Mouse (Mus musculus): ENCODE results near the gene Por. TPM values are rescaled to one million over a fixed set of nuclear protein-coding genes. Genes with fewer than 3 reads are reported as not detected.

Gene Por
- polyA plus RNA-seq (2015; fragmentation: Nextera tagmentation; extraction: Ambion mirVana) = 130 and 135 TPM in 2 replicates

DNA sequence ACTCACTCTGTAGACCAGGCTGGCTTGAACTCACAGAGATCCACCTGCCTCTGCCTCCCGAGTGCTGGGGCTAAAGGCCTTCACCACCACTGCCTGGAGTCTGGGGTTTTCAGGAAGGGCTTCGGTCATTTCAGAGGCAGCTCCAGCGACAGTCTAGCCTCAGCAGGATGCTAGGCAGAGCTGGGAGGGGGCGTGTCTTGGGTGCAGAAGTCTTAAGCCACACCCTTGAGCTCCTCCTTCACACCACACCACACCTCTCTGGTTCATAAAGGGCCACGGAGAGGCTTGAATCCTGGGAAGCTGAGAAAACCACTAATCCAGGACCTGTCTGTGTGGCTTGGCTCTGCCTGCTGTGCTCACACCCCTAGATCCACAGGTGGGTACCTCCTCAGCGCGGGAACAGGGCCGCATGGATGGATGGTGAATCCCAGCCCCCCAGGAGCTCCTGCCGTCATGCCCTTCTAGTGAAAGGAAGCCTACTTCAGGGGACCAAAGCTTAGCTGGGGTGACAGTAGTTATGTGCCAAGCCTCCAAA lies at the start of gene Por:
Gene Por (plus strand): TSS at position 293 of the 535 bp plus-strand sequence.
- H3K27ac ChIP-seq (ENCODE audit: low read length) = no peak within 1 kb of the TSS
- H3K9ac ChIP-seq (replicated peaks; ENCODE audit: low read depth) = no peak within 1 kb of the TSS

DNA sequence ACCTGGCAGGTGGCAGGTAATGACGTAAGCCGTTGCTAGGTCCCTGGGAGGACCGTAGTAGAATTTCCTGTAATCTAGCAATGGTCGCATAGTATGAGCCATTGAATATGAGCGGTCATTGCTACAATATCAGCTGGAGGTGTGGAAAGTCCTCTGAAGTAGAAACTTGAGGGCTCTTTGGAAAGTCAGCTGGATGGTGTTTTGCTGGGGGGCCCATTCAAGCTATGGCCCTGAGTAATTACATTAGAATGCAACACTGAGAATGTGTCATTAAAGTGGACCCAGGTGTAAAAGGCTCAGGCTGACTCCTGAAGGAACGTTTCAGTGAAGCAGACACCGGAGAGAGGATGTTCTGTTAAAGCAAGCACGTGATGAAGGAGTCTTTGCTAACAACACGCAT lies 49.3 kb upstream of the Por start:
- Histone ChIP-seq H3K27ac (ENCODE audit: low read length) (no peak overlapping the region), H3K9ac (replicated peaks; ENCODE audit: low read depth) (no peak overlapping the region), H3K4me2 (replicated peaks; ENCODE audit: low read depth, low read length) (no peak overlapping the region), H3K36me3 (ENCODE audit: insufficient read depth, low read length) (no peaks in the 10 kb centered on the region), H3K9me3 (ENCODE audit: low read length) (no peaks in the 10 kb centered on the region), H3K27me3 (replicated peaks; ENCODE audit: insufficient read depth, low read length) (no peaks in the 10 kb centered on the region), H3K4me1 (ENCODE audit: insufficient read depth, low read depth, low read length) (no peaks in the 10 kb centered on the region), H3K4me3 (ENCODE audit: low read depth, low read length) (no peak overlapping the region)
- TF ChIP-seq CTCF (IDR thresholded peaks at IDR 0.05) = no peak
- TF ChIP-seq EP300 (IDR thresholded peaks at IDR 0.05) = peak; percentile 54
- ATAC-seq = no peak
- 83% methylated on average over 9 of the region's 9 CpGs for WGBS
- no peak for DNase-seq (ENCODE audit: low spot score)

More for the DNA sequence above, at the start of gene Por:
- no peak for TF ChIP-seq EP300 (IDR thresholded peaks at IDR 0.05)
- TF ChIP-seq CTCF (IDR thresholded peaks at IDR 0.05) = no peak
- no peak within 1 kb of the TSS for H3K4me3 ChIP-seq (ENCODE audit: low read depth, low read length)
- 26% methylated on average over 9 of the region's 9 CpGs for WGBS
- no peaks in the 10 kb centered on the region for H3K4me1 ChIP-seq (ENCODE audit: insufficient read depth, low read depth, low read length)
- no peaks in the 10 kb centered on the region for H3K36me3 ChIP-seq (ENCODE audit: insufficient read depth, low read length)
- H3K4me2 ChIP-seq (replicated peaks; ENCODE audit: low read depth, low read length) = no peak within 1 kb of the TSS
- H3K9me3 ChIP-seq (ENCODE audit: low read length) = no peaks in the 10 kb centered on the region
- H3K27me3 ChIP-seq (replicated peaks; ENCODE audit: insufficient read depth, low read length) = no peaks in the 10 kb centered on the region
- peak; percentile 48 for ATAC-seq
- peak; percentile 84 for DNase-seq (ENCODE audit: low spot score)

DNA sequence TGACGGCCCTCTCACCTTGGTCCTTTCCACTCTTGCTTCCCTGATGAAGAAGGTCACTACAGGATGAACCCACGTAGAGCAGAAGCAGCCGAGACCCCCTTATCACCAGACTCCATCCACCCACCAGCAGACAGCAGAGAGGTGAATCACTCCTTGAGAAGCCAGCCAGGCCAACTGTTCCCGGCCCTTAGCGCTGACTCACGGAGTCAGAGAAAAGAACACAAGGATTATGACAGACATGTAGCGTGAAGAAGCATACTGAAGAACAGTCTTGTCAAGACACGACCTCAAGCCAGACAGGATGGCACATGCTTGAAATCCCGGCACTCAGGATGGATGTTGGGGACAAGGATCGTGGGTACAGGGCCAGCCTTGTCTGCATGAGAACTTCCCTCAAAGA lies 48.1 kb upstream of the Por start:
- Histone ChIP-seq H3K9ac (replicated peaks; ENCODE audit: low read depth) (no peak overlapping the region), H3K4me1 (ENCODE audit: insufficient read depth, low read depth, low read length) (no peaks in the 10 kb centered on the region), H3K27ac (ENCODE audit: low read length) (no peak overlapping the region), H3K4me3 (ENCODE audit: low read depth, low read length) (no peak overlapping the region), H3K9me3 (ENCODE audit: low read length) (no peaks in the 10 kb centered on the region), H3K27me3 (replicated peaks; ENCODE audit: insufficient read depth, low read length) (no peaks in the 10 kb centered on the region), H3K36me3 (ENCODE audit: insufficient read depth, low read length) (no peaks in the 10 kb centered on the region), H3K4me2 (replicated peaks; ENCODE audit: low read depth, low read length) (no peak overlapping the region)
- no peak for TF ChIP-seq CTCF (IDR thresholded peaks at IDR 0.05)
- TF ChIP-seq EP300 (IDR thresholded peaks at IDR 0.05) = no peak; the same call in 1 of the 2 replicates
- 70% methylated on average over 10 of the region's 10 CpGs for WGBS
- ATAC-seq (peak; percentile 37; the same call in 1 of the 2 replicates), DNase-seq (ENCODE audit: low spot score) (no peak)

DNA sequence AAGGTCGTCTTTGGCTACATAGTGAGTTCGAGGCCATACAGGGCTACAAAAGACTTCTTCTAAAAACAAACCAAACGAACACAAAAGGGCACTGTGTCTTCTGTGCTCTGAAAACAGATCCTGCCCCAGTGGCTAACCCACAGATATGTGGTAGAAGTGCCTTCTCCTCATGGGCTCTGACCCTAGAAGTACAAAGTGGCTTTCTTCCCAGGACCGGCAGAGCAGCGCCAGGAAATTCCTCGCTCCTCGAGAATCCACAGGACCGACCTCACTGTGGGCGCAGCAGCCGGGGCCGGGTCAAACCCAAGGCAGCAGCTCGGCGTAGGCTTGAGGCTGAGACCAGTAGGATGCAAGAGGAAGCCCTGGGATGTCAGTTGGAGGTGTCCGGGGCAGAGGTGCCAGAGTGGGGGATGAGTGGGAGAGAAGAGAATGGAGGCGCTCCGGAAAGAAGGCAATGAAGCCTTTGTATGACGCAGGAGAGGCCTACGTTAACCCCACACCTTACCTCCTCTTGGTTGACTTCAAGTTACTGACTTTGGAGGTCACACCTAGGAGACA lies 46.7 kb upstream of the Por start:
- 70% methylated on average over 18 of the region's 18 CpGs for WGBS
- peak; percentile 54 for ATAC-seq
- Histone ChIP-seq H3K4me1 (ENCODE audit: insufficient read depth, low read depth, low read length) (no peaks in the 10 kb centered on the region), H3K9ac (replicated peaks; ENCODE audit: low read depth) (no peak overlapping the region), H3K27ac (ENCODE audit: low read length) (no peak overlapping the region), H3K4me2 (replicated peaks; ENCODE audit: low read depth, low read length) (no peak overlapping the region), H3K9me3 (ENCODE audit: low read length) (no peaks in the 10 kb centered on the region), H3K4me3 (ENCODE audit: low read depth, low read length) (no peak overlapping the region), H3K27me3 (replicated peaks; ENCODE audit: insufficient read depth, low read length) (no peaks in the 10 kb centered on the region), H3K36me3 (ENCODE audit: insufficient read depth, low read length) (no peaks in the 10 kb centered on the region)
- no peak for TF ChIP-seq CTCF (IDR thresholded peaks at IDR 0.05)
- TF ChIP-seq EP300 (IDR thresholded peaks at IDR 0.05) = no peak
- no peak for DNase-seq (ENCODE audit: low spot score)

DNA sequence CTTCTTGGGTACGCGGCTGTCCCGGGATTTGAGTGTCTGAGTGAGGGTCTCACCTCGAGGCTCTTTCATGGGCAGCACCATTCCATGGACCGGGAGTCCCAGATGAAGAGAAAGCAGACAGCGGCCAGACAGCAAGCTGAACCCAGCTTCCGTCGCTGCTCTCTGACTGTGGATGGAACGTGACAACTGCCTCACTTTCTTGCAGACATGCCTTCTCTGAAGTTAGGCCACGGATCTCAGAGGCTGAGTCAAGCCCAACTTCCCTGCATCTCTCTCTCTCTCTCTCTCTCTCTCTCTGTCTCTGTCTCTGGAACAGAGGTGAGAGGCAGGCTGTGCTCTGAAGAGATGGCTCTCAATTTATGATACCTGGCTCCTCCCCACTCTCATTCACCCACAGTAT lies 40.9 kb upstream of the Por start:
- Histone ChIP-seq H3K4me1 (ENCODE audit: insufficient read depth, low read depth, low read length) (peaks cover 5% of the 10 kb centered on the region; the same call in 1 of the 2 replicates), H3K4me2 (replicated peaks; ENCODE audit: low read depth, low read length) (0 out of 2 replicates have a peak overlapping the region, but pooled peaks have one; percentile 5), H3K9me3 (ENCODE audit: low read length) (no peaks in the 10 kb centered on the region), H3K4me3 (ENCODE audit: low read depth, low read length) (no peak overlapping the region), H3K36me3 (ENCODE audit: insufficient read depth, low read length) (no peaks in the 10 kb centered on the region), H3K27ac (ENCODE audit: low read length) (no peak overlapping the region), H3K27me3 (replicated peaks; ENCODE audit: insufficient read depth, low read length) (no peaks in the 10 kb centered on the region), H3K9ac (replicated peaks; ENCODE audit: low read depth) (no peak overlapping the region)
- DNase-seq (ENCODE audit: low spot score) (no peak), ATAC-seq (no peak)
- TF ChIP-seq EP300 (IDR thresholded peaks at IDR 0.05) (no peak), CTCF (IDR thresholded peaks at IDR 0.05) (no peak)
- WGBS = 42% methylated on average over 10 of the region's 10 CpGs

DNA sequence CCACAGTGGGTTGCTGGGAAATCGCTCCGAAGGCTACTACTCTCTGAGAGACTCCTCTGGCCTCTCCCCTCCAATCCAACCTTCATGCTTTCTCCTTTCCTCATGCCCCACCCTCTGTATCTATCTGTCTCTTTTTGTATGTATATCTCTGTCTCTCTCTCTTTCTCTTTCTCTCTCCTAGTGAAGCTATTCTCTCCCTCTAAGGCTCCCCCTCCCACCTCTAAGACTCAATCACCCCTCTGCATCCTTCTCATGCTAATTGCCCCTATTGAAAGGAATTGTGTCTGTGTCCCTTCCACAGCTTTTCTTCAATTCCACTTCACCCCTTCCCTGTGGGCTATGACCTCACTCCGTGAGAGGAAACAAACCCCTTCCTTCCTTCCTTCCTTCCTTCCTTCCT lies 40.4 kb upstream of the Por start:
- H3K9ac ChIP-seq (replicated peaks; ENCODE audit: low read depth) = no peak overlapping the region
- DNase-seq (ENCODE audit: low spot score) = no peak
- H3K4me1 ChIP-seq (ENCODE audit: insufficient read depth, low read depth, low read length) = peaks cover 5% of the 10 kb centered on the region; the same call in 1 of the 2 replicates
- no peak for TF ChIP-seq CTCF (IDR thresholded peaks at IDR 0.05)
- no peak for TF ChIP-seq EP300 (IDR thresholded peaks at IDR 0.05)
- no peaks in the 10 kb centered on the region for H3K9me3 ChIP-seq (ENCODE audit: low read length)
- H3K36me3 ChIP-seq (ENCODE audit: insufficient read depth, low read length) = no peaks in the 10 kb centered on the region
- H3K27ac ChIP-seq (ENCODE audit: low read length) = no peak overlapping the region
- H3K4me3 ChIP-seq (ENCODE audit: low read depth, low read length) = no peak overlapping the region
- WGBS = 90% methylated on average over 3 of the region's 3 CpGs
- no peak for ATAC-seq
- H3K27me3 ChIP-seq (replicated peaks; ENCODE audit: insufficient read depth, low read length) = no peaks in the 10 kb centered on the region
- no peak overlapping the region for H3K4me2 ChIP-seq (replicated peaks; ENCODE audit: low read depth, low read length)
